Mouse (Mus musculus): ENCODE data around the gene Tmem259. TPM values are rescaled to one million over a fixed set of nuclear protein-coding genes. Genes with fewer than 3 reads are reported as not detected.
A peak's percentile ranks its signal among the peaks of the same experiment; 100 is the strongest.

Gene Tmem259
- polyA plus RNA-seq, 1 experiment from 2014 or later, result 16.1 TPM

- Histone ChIP-seq H3K27ac (ENCODE audit: low read depth, low read length) (no peak overlapping the region), H3K4me3 (ENCODE audit: low read depth, low read length) (peak overlapping the region; percentile 19), H3K36me3 (ENCODE audit: control insufficient read depth, insufficient read depth, low read length) (no peaks in the 10 kb centered on the region), H3K9ac (ENCODE audit: low read depth, low read length) (peak overlapping the region; percentile 52; the same call in 1 of the 2 replicates), H3K4me1 (replicated peaks; ENCODE audit: control insufficient read depth, insufficient read depth, low read length) (peaks cover 10% of the 10 kb centered on the region; the same call in 1 of the 2 replicates), H3K27me3 (ENCODE audit: control insufficient read depth, insufficient read depth, low read length) (peaks cover 23% of the 10 kb centered on the region), H3K9me3 (ENCODE audit: control insufficient read depth, low read length) (no peaks in the 10 kb centered on the region), H3K4me2 (replicated peaks; ENCODE audit: low read depth, low read length) (peak overlapping the region; percentile 33)
- WGBS, result 5% methylated on average over 20 of the region's 20 CpGs
- peak; percentile 47; the same call in 1 of the 2 replicates for ATAC-seq (ENCODE audit: low FRiP score)
- DNase-seq (ENCODE audit: low spot score), result peak; percentile 51
These were observed 35.5 kb upstream of the Tmem259 start for GRCm38 (mm10) chr10:80019471-80020131.

DNA sequence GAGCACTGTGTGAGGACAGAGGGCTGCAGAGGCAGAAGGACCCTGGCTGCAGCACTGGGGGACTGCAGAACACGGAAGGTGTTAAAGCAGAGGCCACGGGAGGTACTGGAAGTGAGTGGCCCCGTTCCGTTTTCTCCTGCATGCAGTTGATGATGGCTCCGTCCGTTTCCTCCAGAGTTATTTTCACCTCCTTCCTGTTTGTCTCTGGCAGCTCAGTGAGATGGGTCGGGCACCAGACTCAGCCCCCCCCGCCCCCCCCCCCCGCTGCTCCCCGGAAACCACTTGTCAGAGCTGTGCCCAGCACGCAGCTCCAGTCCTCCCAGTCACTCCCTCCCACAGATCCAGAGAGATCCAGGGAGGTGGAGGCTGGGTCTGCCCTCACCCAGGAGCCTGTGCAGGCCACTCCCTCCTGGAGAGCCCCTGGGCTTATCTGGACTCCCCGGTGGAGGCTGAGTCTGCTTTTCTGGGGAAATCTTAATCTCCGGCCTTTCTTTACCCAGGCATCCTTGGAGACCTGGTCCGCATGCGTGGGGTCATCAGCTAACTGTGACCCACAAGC is 34.7 kb upstream of the Tmem259 start:
- ATAC-seq (ENCODE audit: low FRiP score) (no peak), DNase-seq (ENCODE audit: low spot score) (no peak)
- Histone ChIP-seq H3K27ac (ENCODE audit: low read depth, low read length) (no peak overlapping the region), H3K36me3 (ENCODE audit: control insufficient read depth, insufficient read depth, low read length) (no peaks in the 10 kb centered on the region), H3K9ac (ENCODE audit: low read depth, low read length) (no peak overlapping the region), H3K9me3 (ENCODE audit: control insufficient read depth, low read length) (no peaks in the 10 kb centered on the region), H3K4me1 (replicated peaks; ENCODE audit: control insufficient read depth, insufficient read depth, low read length) (peaks cover 10% of the 10 kb centered on the region; the same call in 1 of the 2 replicates), H3K27me3 (ENCODE audit: control insufficient read depth, insufficient read depth, low read length) (peaks cover 30% of the 10 kb centered on the region), H3K4me3 (ENCODE audit: low read depth, low read length) (no peak overlapping the region), H3K4me2 (replicated peaks; ENCODE audit: low read depth, low read length) (no peak overlapping the region)
- 5% methylated on average over 15 of the region's 15 CpGs for WGBS

DNA sequence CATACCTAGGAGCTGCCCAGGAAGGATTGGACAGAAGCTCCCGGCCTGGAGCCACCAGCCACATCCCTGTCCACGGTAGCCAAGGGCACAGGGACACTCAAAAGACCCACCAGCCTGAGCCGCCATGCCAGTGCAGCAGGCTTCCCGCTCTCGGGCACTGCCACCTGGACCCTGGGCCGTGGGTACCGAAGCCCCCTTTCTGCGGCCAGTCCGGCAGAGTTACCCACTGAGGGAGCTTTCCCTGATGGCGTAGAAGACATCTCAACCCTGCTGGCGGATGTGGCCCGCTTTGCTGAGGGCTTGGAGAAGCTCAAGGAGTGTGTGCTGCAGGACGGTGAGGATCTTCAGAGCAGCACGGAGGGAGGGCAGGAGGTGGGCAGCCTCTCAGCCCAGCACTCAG is 33.6 kb upstream of the Tmem259 start:
- WGBS, result 82% methylated on average over 14 of the region's 14 CpGs
- H3K4me1 ChIP-seq (replicated peaks; ENCODE audit: control insufficient read depth, insufficient read depth, low read length), result peaks cover 10% of the 10 kb centered on the region; the same call in 1 of the 2 replicates
- no peaks in the 10 kb centered on the region for H3K36me3 ChIP-seq (ENCODE audit: control insufficient read depth, insufficient read depth, low read length)
- H3K4me3 ChIP-seq (ENCODE audit: low read depth, low read length), result no peak overlapping the region
- no peak overlapping the region for H3K9ac ChIP-seq (ENCODE audit: low read depth, low read length)
- H3K4me2 ChIP-seq (replicated peaks; ENCODE audit: low read depth, low read length), result no peak overlapping the region
- no peak overlapping the region for H3K27ac ChIP-seq (ENCODE audit: low read depth, low read length)
- ATAC-seq (ENCODE audit: low FRiP score) (no peak), DNase-seq (ENCODE audit: low spot score) (no peak)
- no peaks in the 10 kb centered on the region for H3K9me3 ChIP-seq (ENCODE audit: control insufficient read depth, low read length)
- H3K27me3 ChIP-seq (ENCODE audit: control insufficient read depth, insufficient read depth, low read length), result peaks cover 41% of the 10 kb centered on the region

DNA sequence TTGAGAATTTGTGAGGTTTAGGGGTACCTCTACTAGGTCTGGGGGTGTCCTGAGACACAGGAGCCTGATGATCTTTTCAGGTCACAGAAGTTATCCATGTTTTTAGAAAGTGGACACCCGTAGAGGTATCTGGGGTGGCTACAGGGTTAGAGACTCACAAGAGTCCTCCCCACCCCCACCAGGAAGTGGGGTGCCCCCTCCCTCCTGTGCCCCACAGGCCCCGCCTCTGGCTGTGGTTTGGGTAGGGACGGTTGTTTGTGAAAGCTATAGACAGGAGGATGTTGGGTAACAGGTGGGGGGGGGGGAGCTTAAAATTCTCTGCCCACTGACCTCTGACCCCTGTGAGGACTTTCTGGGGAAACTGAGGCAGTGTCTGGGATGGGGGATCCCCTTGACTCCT is 33.2 kb upstream of the Tmem259 start:
- DNase-seq (ENCODE audit: low spot score) (no peak), ATAC-seq (ENCODE audit: low FRiP score) (no peak)
- Histone ChIP-seq H3K36me3 (ENCODE audit: control insufficient read depth, insufficient read depth, low read length) (no peaks in the 10 kb centered on the region), H3K27me3 (ENCODE audit: control insufficient read depth, insufficient read depth, low read length) (peaks cover 43% of the 10 kb centered on the region), H3K9ac (ENCODE audit: low read depth, low read length) (no peak overlapping the region), H3K9me3 (ENCODE audit: control insufficient read depth, low read length) (no peaks in the 10 kb centered on the region), H3K4me1 (replicated peaks; ENCODE audit: control insufficient read depth, insufficient read depth, low read length) (peaks cover 10% of the 10 kb centered on the region; the same call in 1 of the 2 replicates), H3K4me2 (replicated peaks; ENCODE audit: low read depth, low read length) (no peak overlapping the region), H3K4me3 (ENCODE audit: low read depth, low read length) (no peak overlapping the region), H3K27ac (ENCODE audit: low read depth, low read length) (no peak overlapping the region)
- WGBS, result 76% methylated on average over 3 of the region's 3 CpGs

DNA sequence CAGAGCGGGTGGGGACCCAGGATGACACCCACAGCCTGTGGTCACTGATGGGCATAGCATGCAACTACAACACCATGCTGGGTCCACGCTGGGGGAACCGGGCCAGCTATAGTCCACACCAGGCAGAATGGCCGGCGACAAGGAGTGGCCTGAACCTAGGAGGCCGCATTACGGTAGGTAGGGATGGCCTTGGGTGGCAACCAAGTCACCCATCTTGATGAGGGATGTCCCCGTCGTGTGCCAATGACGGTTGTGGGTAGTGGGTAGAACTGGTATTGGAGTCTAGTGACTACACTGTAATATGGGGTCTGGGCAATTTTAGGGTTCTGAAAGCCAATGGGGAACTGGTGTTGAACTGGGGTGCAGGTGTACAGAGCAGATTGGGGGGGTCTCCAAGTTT is 32.8 kb upstream of the Tmem259 start:
- Histone ChIP-seq H3K27ac (ENCODE audit: low read depth, low read length) (no peak overlapping the region), H3K36me3 (ENCODE audit: control insufficient read depth, insufficient read depth, low read length) (no peaks in the 10 kb centered on the region), H3K4me1 (replicated peaks; ENCODE audit: control insufficient read depth, insufficient read depth, low read length) (peaks cover 10% of the 10 kb centered on the region; the same call in 1 of the 2 replicates), H3K4me2 (replicated peaks; ENCODE audit: low read depth, low read length) (no peak overlapping the region), H3K27me3 (ENCODE audit: control insufficient read depth, insufficient read depth, low read length) (peaks cover 47% of the 10 kb centered on the region), H3K9ac (ENCODE audit: low read depth, low read length) (no peak overlapping the region), H3K4me3 (ENCODE audit: low read depth, low read length) (no peak overlapping the region), H3K9me3 (ENCODE audit: control insufficient read depth, low read length) (no peaks in the 10 kb centered on the region)
- no peak for ATAC-seq (ENCODE audit: low FRiP score)
- DNase-seq (ENCODE audit: low spot score), result no peak
- WGBS, result 87% methylated on average over 10 of the region's 10 CpGs

GRCm38 (mm10) chr10:80016511-80016910 is 32.4 kb upstream of the Tmem259 start, which contains the start of gene Arhgap45:
Gene Arhgap45 (plus strand): TSS chr10:80016653.
- H3K27me3 ChIP-seq (ENCODE audit: control insufficient read depth, insufficient read depth, low read length), result peaks cover 47% of the 10 kb centered on the region

DNA sequence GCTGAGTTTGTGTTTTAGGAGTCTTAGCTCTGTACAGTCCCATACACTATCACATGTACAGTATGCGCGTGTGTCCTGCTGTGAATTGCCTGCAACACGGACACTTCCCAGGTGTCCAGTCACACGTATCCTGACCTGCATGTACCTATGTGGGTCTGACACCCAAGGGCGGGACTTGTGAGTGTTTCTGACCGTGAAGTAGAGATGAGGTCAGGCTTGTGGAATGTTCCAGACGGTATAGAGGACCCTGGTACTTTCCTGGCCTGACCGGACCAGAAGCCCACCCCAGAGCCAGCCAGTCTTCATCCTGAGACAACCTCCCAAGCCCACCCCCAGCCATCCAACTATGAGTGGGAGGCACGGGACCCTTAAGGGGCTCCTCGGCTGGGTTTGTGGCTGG is 31.5 kb upstream of the Tmem259 start:
- no peak for DNase-seq (ENCODE audit: low spot score)
- Histone ChIP-seq H3K9me3 (ENCODE audit: control insufficient read depth, low read length) (peaks cover 3% of the 10 kb centered on the region; the same call in 1 of the 2 replicates), H3K27me3 (ENCODE audit: control insufficient read depth, insufficient read depth, low read length) (peaks cover 46% of the 10 kb centered on the region), H3K4me1 (replicated peaks; ENCODE audit: control insufficient read depth, insufficient read depth, low read length) (peaks cover 10% of the 10 kb centered on the region; the same call in 1 of the 2 replicates), H3K27ac (ENCODE audit: low read depth, low read length) (no peak overlapping the region), H3K36me3 (ENCODE audit: control insufficient read depth, insufficient read depth, low read length) (no peaks in the 10 kb centered on the region), H3K4me3 (ENCODE audit: low read depth, low read length) (no peak overlapping the region), H3K4me2 (replicated peaks; ENCODE audit: low read depth, low read length) (no peak overlapping the region), H3K9ac (ENCODE audit: low read depth, low read length) (no peak overlapping the region)
- ATAC-seq (ENCODE audit: low FRiP score), result no peak
- 83% methylated on average over 10 of the region's 10 CpGs for WGBS

More at GRCm38 (mm10) chr10:80016511-80016910, 32.4 kb upstream of the Tmem259 start, which contains the start of gene Arhgap45:
- 65% methylated on average over 11 of the region's 11 CpGs for WGBS
- peaks cover 10% of the 10 kb centered on the region; the same call in 1 of the 2 replicates for H3K4me1 ChIP-seq (replicated peaks; ENCODE audit: control insufficient read depth, insufficient read depth, low read length)
- H3K27ac ChIP-seq (ENCODE audit: low read depth, low read length), result no peak within 1 kb of the TSS
- no peak within 1 kb of the TSS for H3K4me3 ChIP-seq (ENCODE audit: low read depth, low read length)
- no peak for ATAC-seq (ENCODE audit: low FRiP score)
- H3K4me2 ChIP-seq (replicated peaks; ENCODE audit: low read depth, low read length), result no peak within 1 kb of the TSS
- H3K9me3 ChIP-seq (ENCODE audit: control insufficient read depth, low read length), result no peaks in the 10 kb centered on the region
- DNase-seq (ENCODE audit: low spot score), result no peak
- no peaks in the 10 kb centered on the region for H3K36me3 ChIP-seq (ENCODE audit: control insufficient read depth, insufficient read depth, low read length)
- H3K9ac ChIP-seq (ENCODE audit: low read depth, low read length), result no peak within 1 kb of the TSS

- H3K36me3 ChIP-seq (ENCODE audit: control insufficient read depth, insufficient read depth, low read length), result no peaks in the 10 kb centered on the region
- peaks cover 3% of the 10 kb centered on the region; the same call in 1 of the 2 replicates for H3K9me3 ChIP-seq (ENCODE audit: control insufficient read depth, low read length)
- H3K27me3 ChIP-seq (ENCODE audit: control insufficient read depth, insufficient read depth, low read length), result peaks cover 45% of the 10 kb centered on the region
- no peak overlapping the region for H3K4me2 ChIP-seq (replicated peaks; ENCODE audit: low read depth, low read length)
- 20% methylated on average over 28 of the region's 28 CpGs for WGBS
- H3K9ac ChIP-seq (ENCODE audit: low read depth, low read length), result no peak overlapping the region
- ATAC-seq (ENCODE audit: low FRiP score) (no peak), DNase-seq (ENCODE audit: low spot score) (no peak)
- no peak overlapping the region for H3K4me3 ChIP-seq (ENCODE audit: low read depth, low read length)
- H3K4me1 ChIP-seq (replicated peaks; ENCODE audit: control insufficient read depth, insufficient read depth, low read length), result peaks cover 9% of the 10 kb centered on the region; the same call in 1 of the 2 replicates
- no peak overlapping the region for H3K27ac ChIP-seq (ENCODE audit: low read depth, low read length)
These were observed 30.6 kb upstream of the Tmem259 start for GRCm38 (mm10) chr10:80014484-80015290.
